Comparison of ENCODE assay signal across 8 mouse cellular contexts in the genomic region with DNA sequence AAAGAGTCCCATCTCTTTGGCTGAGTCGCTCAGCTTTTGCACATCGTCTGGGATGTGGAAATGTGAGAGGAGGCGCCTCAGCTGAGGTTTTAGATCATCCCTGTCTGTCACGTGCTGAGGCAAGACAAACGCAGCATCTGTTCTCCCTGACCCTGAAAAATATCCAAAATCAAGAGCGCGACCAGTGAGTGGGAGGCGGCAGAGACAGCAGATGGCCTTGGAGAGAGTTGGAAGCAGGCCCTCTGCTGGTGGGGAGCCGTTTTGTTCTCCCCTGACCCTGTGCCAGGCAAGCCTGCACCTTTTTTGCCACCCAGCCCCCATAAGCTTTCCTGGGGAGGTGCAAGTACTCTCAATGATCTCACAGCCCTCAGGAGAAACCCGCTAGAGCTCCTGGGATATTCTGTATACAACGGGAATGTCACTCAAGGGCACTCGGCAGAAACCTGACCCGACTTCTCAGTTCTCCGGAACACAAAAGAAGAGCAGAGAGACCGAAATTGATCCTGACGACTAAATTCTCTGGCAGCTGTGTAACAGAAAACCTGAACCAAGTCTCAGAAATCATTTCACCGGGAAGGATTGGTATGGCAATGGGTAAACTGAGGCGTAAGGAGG. TPM values are rescaled to one million over a fixed set of nuclear protein-coding genes. Genes with fewer than 3 reads are reported as not detected.
A peak's percentile ranks its signal among the peaks of the same experiment; 100 is the strongest.
DNase-seq lines count a peak whose midpoint lies in the region; ATAC-seq and TF ChIP-seq lines count a peak whose summit lies in the region.

No protein-coding gene starts in this region.

- peaks cover 7% of the 10 kb centered on the region for H3K4me1 ChIP-seq in hindbrain, embryonic 15.5 days (replicated peaks)

- in situ Hi-C loops in Patski (cut with MboI; ENCODE audit: low pct_unique_long_range_greater_than_20kb), result no loop called here

- CTCF ChIA-PET in Patski (lab: Charles Lee), result interaction anchor here (0.9 to 6.9 kb wide), 12 partner anchors 12 to 169 kb away, joined by 3 to 63 read pairs (median 3); a partner anchor contains a TSS

- no peaks in the 10 kb centered on the region for H3K9me3 ChIP-seq in hindbrain, embryonic 15.5 days

- H3K27me3 ChIP-seq in Patski, result no peaks in the 10 kb centered on the region
- H3K27me3 ChIP-seq in hindbrain, embryonic 15.5 days, result 0 out of 2 replicates have a peak, but pooled peaks cover 2% of the 10 kb centered on the region

- H3K9ac ChIP-seq in hindbrain, embryonic 15.5 days, result no peak overlapping the region

- POLR2A ChIA-PET in Patski (lab: Charles Lee), result interaction anchor here (5.6 kb wide), 1 partner anchor 160 kb away, joined by 32 read pairs; a partner anchor contains a TSS

- H3K4me3 ChIP-seq in hindbrain, embryonic 15.5 days, result peak overlapping the region; percentile 21; the same call in 1 of the 2 replicates

- H3K36me3 ChIP-seq in hindbrain, embryonic 15.5 days, result no peaks in the 10 kb centered on the region

- DNase-seq in Patski (ENCODE audit: low read depth, low spot score), result no peak
- DNase-seq in cerebellum, postnatal 25 days, result peak; percentile 95 to 96
- DNase-seq in gastrocnemius, adult 18-20 months (ENCODE audit: low spot score), result peak; percentile 50
- peak; percentile 54 for DNase-seq in left cerebral cortex, adult 11 months (ENCODE audit: low spot score)
- peak; percentile 79 for DNase-seq in lung, postnatal 36 days
- peak; percentile 66 for DNase-seq in retina, postnatal 7 days (ENCODE audit: low read depth, low spot score)
- peak; percentile 84 for DNase-seq in thymus, postnatal 4 days

- TF ChIP-seq CTCF in Patski (IDR thresholded peaks at IDR 0.05), result peak; percentile 87

- peak overlapping the region; percentile 52 for H3K4me2 ChIP-seq in hindbrain, embryonic 15.5 days

- ATAC-seq in Patski, result peak; percentile 37
- ATAC-seq in hindbrain, embryonic 15.5 days (ENCODE audit: low FRiP score, low read depth), result peak; percentile 75

- H3K27ac ChIP-seq in hindbrain, embryonic 15.5 days (replicated peaks), result peak overlapping the region; percentile 20; the same call in 1 of the 2 replicates

- WGBS in hindbrain, embryonic 15.5 days, result 23% methylated on average over 18 of the region's 18 CpGs

RNA-seq across cellular contexts. Expression of a gene that starts 37.6 kb away (rescaled TPM):
- polyA plus RNA-seq in Patski (2021), result 1.7 TPM
- total RNA-seq in gastrocnemius, adult 18-20 months (2021), result 1 to 10 TPM; 1.0 TPM
- polyA plus RNA-seq in hindbrain, embryonic 15.5 days (2015; fragmentation: Nextera tagmentation; extraction: Ambion mirVana), result 0.92 and 1.8 TPM in 2 replicates
